Mouse (Mus musculus) heart, adult 2 months (tissue): ENCODE data around the gene Dkk2.

Experiments
- CTCF ChIP-seq: fragments of 200-600 bp; IDR thresholded peaks from 2 replicates; pipeline ENCODE4 v1.8.1; 2022; ENCODE audit warnings: antibody characterized with exemption, mild to moderate bottlenecking, moderate library complexity
- POLR2A ChIP-seq: fragments of 200-500 bp; IDR thresholded peaks from 2 replicates; pipeline ENCODE4 v1.6.1; 2011; ENCODE audit warnings: mild to moderate bottlenecking, low read depth, low read length, control low read depth; ENCODE audit not compliant: insufficient read depth

DNA sequence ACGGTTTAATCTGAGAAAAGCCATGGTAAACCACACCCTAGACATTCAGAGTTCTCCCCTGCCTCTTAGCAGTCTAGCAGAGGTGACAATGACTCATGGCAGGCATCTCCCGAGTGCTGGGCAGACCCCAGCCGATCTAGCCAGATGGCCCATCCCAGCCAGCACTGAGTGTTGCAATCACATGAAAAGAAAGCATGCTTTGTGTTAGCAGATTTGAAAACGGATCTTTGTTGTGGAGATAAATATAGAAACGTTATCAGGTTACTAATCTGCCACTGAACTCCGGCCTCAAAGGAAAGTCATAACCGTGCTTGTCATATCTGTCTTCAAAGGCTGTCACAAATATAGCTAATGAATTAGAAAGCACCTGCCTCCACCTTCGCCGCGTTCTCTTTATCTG is 47.4 kb upstream of the Dkk2 start:
- TF ChIP-seq CTCF (no peak), POLR2A (no peak)
